Mouse (Mus musculus) naive thymus-derived CD4-positive, alpha-beta T cell, adult 2 months (primary cell): Measurements from ENCODE around the gene Vangl2.

Source experiments
- DNase-seq: peaks from one replicate; pipeline ENCODE4 v3.0.0-alpha.2; 2011; ENCODE audit warnings: low read depth

Vangl2 gene

DNA sequence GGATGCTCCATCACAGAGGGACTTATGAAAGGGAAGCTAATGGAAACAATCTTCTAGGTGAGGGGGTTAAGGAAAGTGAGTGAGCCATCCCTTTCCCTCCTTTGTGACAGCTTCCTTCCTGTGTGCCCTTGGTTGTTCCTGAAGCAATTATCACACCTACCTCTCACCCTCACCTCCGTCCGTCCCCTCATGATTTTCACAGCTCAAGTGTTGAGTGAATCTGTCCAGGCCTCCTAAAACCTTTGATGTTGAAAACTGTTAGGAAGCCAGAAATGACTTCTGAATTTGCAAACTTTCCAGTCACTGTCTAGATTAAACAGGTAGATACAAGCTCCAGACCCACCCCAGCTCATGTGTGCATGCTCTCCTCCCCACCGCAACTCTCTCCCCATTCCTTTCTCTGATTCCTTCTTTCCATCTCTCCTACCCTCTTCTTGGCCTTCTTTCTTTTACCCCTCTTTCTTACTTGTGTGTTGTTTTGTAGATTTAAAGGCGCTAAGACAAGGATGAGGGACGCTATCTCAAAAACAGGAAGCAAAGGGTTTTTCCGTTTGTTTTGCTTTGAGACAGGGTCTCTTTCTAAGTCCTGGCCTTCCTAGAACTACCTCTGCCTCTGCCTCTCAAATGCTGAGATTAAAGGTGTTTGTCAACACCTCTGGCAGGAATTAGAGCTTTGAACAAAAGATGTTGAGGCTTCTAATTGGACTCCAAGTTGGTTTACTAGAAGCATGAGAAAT lies 62.0 kb downstream of the Vangl2 start:
- DNase-seq, result peak; percentile 69

DNA sequence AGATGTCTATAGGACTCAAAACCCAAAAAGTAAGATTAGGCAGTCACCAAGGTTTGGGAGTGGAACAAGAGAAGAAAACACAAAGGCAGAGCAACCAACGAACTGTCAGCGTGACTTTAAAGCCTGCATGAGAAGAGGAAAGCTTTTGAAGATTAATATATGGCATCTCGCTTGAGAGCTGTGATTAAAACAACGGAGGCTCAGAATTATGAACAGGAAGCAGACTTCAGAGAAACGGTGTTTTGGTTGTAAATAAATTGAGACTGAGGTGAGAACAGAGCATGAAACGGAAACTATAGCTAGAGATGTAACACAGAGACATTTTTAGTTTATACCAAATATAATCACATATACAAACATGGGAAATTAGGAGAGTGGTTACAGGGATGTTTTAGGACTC lies 64.6 kb downstream of the Vangl2 start:
- DNase-seq, result peak; percentile 75

- DNase-seq, result no peak
Measured at GRCm38 (mm10) chr1:171961704-171962103, 66.5 kb downstream of the Vangl2 start.

- no peak for DNase-seq
Measured at GRCm38 (mm10) chr1:171960726-171961125, 67.5 kb downstream of the Vangl2 start.

DNA sequence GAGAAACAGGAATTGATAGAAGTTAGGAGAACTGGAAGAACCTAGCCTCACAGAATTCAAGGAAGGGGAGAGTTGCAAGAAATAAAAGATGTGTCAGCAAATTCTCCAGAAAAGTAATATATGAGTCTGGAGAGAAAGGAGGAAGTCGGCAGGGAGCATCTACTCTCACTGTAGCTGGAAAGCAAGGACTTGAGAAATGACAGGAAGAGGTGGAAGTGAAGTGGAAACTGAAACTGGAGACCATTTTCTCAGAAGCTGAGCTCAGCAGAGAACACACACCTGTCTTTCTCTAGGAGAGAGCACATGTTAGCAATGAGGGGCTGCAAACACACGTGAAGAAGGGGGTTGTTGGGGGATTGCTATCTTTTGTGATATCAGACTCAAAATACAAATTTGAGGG lies 70.8 kb downstream of the Vangl2 start:
- DNase-seq, result no peak

DNA sequence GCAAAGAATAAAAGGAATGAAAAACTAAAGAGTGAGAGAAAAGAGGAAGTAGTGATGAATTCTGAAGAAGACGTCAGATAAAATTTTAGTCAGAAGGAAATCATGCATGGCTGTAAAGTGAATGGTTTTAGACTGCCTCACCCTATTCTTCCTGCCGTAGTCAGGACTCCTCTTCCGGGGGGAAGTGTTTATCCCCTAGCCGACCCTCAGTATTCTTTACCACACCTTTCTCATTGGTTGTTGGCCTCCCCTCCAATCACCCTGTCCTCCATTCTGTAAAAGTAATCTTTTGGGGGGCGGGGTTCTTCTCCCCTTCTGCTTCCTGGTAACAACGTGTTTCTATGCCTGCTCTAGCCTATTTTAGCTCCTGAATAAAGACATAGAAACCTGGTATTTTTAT lies 73.2 kb downstream of the Vangl2 start:
- DNase-seq, result no peak
